Mouse (Mus musculus): ENCODE results near the gene Rps6ka2.
"Not testable (repeated sequence)": the region's sequence is repeated elsewhere in the genome, so short reads cannot be mapped to it uniquely, and the experiment has no call there.

DNA sequence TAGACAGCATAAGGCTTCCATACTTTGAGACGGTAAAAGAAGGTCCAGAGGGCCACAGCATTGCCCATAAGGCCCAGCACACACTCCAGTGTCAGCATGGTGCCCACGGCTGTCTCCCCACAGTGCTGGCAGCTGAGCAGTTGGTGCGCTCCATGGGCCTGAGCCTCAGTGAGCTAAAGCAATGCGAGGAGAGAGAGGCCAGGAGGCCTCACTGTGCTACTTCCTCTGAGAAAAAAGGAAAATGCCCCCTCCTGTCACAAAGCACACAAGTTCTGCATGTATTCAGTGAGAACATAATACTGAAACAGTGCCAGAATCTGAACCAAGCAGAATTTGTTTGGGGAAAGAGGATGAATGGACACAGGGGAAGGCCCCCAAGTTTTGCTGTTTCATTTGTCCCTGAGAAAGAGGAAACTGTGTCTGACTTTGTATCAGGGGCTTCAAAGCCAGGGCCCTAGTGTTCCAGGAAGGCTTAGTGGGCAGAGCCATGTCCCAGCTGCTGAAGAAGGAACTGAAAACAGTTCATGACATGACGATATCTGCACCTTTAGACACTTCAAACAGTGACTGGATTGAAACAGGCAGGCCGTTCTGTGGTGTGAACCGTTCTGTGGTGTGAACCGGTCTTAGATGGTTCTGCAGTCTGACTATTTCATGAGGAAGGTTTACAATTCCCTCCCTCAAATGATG, 145.9 kb downstream of the Rps6ka2 start:
- not testable (repeated sequence) for TF ChIP-seq ZNF384 (IDR thresholded peaks at IDR 0.05; ENCODE audit: low read depth, low read length); MAFK (IDR thresholded peaks at IDR 0.05; ENCODE audit: insufficient read depth, low read depth, low read length); ZC3H11A (IDR thresholded peaks at IDR 0.05; ENCODE audit: borderline replicate concordance, low read depth, low read length); HCFC1 (IDR thresholded peaks at IDR 0.05; ENCODE audit: borderline replicate concordance, insufficient read depth, low read length); CHD2 (IDR thresholded peaks at IDR 0.05; ENCODE audit: low read depth, low read length)
